Mouse (Mus musculus): ENCODE measurements at regions not wholly inside any gene's neighbourhood (a gene's known extent, or its start where the extent isn't known, plus 50 kb on each side); places are given as distances from the start of the nearest gene placed in this dataset.

DNA sequence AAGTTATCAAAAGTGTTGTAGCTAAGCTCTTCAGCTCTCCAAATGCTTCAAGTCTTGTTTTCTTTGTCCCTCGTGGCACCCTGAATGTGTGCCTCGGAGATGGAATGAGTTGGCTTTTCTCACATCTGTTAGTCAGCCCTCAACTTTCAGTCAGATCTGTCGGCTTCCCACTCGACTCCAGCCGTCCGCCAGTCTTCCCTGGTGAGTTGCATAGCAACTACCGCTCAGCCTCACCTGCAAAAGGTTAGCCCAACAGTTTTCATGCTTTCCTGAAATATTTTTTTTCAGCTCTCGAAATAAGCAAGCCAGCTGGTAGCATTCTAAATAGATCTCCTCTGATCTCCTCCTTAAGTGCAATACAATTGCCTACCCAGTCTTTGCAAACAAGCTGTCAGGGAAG lies 601.2 kb downstream of the Dok5 start:
- DNase-seq (ENCODE audit: low spot score) = no peak

DNA sequence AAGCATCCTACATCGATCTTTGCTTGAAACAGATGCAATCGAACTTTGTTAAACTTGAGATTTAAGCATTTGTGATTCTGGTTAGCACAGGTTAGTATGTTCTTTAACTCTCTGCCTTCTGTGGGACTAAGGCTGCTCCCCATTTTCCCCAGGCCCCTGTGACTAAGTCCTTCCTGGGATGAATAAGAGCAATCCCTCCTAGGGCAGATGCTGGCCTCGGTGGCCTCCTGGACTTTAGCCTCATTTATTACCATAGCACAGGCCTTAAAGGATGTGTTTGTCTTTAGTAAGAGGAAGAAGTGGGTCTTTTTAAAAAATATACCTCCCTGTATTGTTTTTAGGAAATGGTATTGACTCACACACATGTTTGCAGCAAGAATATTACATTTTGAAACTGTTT lies 599.9 kb downstream of the Dok5 start:
- no peak for DNase-seq (ENCODE audit: low spot score)

DNA sequence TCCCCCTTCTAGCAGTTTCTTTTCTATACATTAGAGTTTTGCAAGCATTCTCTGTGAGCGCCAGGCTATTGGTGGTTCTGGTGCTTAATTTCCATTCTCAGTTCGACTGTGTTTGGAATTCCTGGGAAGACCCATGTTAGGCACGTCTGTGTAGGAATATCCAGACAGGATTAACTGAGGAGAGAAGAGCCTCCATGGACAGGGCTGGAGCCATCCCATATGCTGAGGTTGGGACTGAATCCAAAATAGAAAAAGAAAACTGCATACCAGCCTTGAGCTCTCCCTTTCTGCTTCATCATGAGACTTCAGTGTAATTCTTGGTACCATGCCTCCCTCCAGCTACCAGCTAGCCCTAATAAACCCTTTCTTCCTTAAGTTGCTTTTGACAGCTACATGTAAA lies 595.3 kb downstream of the Dok5 start:
- no peak for DNase-seq (ENCODE audit: low spot score)

DNA sequence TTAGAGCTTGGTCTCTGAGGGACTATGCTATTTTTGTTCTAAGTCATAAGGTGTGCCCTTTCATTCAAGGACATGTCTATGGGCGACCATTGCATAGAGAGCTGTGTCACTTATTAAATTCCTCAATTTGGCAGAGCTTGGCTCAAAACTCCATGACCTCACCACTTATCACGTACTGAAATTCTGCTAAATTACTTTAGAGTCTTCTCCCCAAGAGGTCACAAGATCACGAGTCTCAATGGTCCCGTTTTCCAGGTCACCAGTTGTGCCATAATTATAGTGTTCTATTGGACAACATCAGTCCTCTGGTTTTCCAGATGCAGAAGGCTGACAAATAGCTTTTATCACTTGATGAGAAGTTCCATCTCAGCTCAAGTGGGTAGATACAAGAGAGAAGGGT lies 576.9 kb downstream of the Dok5 start:
- DNase-seq (ENCODE audit: low spot score) = no peak

DNA sequence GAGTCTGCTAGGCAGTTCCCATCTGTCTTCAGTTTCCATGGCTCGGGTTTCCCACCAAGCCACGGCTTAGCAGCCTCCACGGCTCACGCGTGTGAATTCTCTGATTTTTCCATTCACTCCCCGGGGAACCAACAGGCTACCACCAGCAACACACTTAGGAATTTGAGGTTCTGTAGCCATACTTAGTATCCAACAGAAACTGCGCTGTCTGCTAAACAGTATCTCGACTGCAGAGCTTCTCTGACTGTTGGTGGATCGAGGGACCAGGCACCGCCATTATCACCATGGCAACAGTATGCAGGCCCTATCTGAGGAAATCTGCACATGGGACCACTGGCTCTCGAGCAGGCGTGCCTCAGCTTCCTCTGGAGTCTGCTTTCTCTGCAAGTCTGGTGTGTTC lies 574.4 kb downstream of the Dok5 start:
- no peak for DNase-seq (ENCODE audit: low spot score)

DNA sequence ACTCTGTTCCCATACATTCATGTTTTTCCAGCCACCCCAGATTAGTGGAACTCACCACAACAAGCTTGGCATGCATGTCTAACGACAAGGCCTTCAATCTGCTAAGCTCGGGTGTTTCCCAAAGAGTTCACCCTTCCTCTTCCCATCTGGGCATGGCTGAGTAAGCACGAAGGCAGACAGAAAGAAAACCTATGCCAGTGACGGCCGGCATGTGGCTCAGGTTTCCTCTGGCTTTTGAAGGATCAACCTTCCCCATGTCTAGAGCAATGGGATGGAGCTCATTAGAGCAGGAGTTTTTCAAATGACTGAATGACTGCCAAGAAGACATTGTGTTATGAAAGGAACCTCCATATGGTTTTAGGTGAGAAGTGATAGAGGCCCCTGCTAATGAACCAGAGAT lies 566.9 kb downstream of the Dok5 start:
- DNase-seq (ENCODE audit: low spot score) = no peak

DNA sequence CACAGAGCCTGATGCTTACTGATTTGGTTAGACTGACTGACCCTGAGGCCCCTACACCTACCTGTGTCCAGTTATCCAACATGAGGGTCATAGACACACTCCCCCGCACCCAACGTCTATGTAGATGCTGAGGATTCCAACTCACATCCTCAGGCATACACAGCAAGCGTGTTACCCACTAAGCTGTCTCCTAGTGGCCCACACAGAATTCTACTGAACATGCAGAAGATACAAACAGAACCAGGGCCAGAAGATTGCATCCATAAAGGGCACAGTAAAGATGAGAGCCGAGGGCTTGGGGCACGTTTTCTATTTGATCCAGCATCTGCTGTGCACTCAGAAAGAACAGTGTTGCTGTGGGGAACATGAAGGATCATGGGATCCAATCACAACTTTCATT lies 564.0 kb downstream of the Dok5 start:
- DNase-seq (ENCODE audit: low spot score) = no peak

DNA sequence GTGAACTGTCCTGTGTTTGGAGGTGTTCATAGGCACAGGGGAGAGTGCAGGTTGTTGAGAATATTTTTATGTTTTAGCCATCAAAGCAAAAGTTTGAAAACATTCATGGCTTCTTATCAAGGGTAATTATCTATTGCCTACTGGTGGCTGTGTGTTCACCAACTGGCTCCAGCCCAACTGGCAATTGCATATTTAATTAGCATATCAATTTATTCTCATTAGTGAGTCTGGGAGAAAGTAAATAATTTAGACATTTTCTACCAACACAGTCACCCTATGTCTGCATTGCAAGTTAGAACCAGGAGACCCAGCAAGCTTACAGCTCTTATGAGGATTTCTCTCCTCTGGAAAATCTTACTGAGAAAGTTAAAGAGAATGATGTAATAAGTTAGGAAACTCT lies 561.0 kb downstream of the Dok5 start:
- no peak for DNase-seq (ENCODE audit: low spot score)

DNA sequence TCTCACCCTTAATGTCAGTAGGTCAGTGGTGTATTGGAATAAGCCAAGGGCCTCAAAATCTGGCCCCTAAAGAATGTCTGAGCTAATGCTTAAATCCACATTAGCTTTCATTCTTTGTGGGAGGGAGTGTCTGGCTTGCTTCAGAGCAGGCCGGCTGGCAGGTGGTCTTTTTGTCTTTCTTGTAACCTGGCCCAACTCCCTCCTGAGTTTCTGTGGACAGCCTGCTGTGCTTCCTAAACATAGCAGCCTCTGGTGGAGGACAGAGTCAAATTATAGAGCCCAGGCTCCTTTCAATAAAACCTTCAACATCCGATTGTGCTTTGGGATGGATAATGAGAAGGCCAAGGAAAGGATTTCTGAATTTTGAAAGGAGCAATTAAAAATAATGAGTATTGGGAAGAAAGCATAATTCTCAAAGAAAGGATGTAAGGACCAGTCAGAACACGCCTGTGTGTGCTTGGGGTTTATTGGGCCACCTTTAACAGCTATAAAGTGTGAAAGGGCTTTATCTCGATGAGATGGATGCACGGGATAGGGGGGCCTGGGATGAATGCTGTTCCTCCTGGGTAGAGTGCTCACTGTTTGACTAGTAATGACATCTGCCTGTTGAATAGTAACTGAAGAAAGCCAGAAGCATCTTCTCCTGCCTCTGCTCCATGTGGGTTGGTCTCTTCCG lies 554.2 kb downstream of the Dok5 start:
- no peak for DNase-seq (ENCODE audit: low spot score)

DNA sequence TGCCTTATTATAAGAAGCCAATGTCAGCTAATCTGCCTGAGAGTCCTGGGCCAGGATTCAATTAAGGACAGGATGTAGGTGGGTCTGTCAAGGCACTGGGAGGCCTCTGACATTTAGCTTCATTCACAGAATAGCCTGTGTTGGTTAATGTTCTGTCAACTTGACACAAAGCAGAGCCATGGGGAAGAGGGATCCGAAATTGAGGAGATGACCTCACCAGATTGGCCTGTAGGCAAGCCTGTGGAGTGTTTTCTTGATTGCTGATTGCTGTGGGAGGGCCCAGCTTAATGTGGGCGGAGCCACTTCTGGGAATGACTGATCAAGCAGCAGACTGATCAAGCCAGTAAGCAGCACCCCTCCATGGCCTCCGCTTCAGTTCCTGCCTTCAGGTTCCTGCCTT lies 548.5 kb downstream of the Dok5 start:
- no peak for DNase-seq (ENCODE audit: low spot score)

DNA sequence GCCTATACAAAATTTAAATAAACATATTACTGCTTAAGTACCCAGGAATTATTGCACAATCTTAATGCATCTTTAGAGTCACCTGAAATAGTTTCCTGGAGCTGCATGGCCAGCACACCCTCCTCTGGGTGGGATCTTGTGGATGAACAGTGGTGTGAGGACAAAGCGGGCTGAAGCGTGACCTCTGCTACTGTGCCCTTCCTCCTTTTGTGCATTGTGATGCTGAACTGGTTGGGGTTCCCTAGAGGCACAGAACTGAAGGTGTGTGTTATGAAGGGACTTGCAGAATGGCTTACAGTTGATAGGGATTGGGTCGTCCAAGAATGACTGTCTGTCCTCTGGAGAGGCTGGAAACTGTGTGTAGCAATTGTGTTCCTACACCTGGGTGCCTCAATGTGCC lies 547.7 kb downstream of the Dok5 start:
- DNase-seq (ENCODE audit: low spot score) = no peak

DNA sequence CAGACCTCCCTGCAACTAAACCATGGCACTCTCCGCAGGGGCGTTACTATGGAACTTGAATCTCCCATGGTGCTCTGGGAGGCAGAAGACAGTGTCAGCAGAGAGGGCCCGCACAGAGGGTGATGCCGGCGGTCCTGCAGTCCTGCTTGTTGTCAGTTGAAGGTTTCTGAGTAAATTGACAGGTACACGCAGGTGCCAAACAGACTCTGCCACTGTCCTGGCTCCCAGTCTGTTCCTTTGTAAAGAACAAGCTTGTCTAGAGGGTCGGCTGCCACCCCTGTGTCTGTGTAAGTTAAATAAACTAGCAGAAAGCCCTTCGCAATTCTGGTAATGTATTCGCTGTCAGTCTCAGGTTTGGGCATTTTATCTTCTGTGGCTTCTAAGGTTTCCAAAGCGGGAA lies 521.6 kb downstream of the Dok5 start:
- DNase-seq (ENCODE audit: low spot score) = no peak

DNA sequence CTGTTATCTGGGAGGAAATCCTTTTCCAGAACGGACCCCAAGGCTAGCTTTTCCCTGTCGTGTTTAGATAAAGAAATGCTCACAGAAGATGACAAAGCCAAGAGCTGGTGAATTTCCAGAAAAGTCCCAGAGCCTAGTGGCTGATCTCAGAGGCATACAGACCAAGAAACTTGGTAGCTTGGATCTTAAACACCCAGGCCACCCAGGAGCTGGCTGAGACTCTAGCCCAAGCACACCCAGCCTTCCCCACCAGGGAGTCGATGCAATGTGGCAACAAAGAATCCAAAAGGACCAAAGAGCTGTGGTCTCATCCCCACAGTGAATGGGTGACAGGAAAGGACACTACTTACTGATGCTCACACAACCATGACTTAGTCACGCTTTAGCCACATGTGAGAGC lies 513.8 kb downstream of the Dok5 start:
- no peak for DNase-seq (ENCODE audit: low spot score)

DNA sequence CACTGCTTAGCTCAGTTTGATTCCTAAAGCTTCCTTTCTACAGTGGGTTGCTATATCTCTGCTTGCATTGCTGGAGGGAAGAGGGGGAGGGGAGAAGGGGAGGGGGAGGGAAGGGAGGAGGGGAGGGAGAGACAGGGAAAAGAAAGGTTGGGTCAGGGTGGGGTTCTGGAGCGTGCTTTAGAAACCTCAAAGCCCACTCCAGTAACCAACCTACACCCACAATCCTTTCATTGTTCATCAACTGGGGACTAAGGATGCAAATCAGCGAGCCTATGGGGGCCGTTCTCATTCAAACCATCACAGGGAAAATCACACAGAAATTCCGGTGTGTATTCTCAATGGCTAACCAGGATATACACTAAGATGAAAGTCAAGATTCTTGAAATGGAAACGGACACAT lies 510.7 kb downstream of the Dok5 start:
- DNase-seq (ENCODE audit: low spot score) = no peak

DNA sequence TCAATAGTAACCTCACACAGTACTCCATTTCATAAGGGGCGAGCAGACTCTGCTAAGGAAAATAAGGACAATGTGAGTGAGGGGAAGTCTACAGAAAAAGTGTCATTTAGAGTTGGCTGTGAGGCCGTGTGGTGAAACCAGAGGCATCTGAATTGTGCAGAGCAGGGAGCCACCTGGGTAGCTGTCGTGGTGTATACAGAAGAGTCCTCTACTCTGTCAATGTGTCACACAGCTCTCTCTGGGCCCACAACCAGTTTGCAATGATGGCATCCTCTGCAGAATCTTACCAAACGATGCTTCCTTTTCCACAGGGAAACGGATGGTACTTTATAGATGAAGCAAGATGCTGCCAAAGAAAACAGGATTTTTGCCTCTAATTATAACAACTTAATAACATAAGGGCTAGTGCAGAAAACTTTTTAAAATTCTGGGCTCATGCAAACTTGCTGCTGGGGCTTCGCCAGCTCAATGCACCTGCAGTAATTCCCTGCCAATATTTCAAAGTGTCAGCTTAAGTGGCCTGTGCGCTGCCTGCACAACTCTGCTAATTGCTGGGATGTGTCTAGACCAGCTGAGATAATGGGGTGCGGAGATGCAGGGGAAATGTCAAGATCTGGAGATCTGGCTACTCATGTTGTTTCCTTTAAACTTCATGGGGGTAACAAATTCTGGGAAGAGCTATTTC lies 505.8 kb downstream of the Dok5 start:
- DNase-seq (ENCODE audit: low spot score) = no peak

DNA sequence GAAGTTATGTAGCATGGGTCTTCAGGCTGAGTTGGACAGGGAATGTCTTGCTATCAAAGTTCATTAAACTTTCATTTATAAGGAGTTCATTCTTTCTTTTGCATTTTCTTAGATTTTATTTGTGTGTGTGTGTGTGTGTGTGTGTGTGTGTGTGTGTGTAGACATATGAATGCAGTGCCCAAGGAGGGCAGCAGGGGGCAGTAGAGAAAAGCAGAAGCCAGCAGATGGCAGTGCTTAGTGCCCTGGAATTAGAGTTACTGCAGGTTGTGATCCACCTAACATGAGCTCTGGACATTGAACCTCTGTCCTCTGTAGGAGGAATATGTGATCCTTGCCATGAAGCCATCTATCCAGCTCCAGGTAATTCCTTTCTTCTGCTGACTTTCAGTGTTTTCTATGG lies 501.2 kb downstream of the Dok5 start:
- no peak for DNase-seq (ENCODE audit: low spot score)

DNA sequence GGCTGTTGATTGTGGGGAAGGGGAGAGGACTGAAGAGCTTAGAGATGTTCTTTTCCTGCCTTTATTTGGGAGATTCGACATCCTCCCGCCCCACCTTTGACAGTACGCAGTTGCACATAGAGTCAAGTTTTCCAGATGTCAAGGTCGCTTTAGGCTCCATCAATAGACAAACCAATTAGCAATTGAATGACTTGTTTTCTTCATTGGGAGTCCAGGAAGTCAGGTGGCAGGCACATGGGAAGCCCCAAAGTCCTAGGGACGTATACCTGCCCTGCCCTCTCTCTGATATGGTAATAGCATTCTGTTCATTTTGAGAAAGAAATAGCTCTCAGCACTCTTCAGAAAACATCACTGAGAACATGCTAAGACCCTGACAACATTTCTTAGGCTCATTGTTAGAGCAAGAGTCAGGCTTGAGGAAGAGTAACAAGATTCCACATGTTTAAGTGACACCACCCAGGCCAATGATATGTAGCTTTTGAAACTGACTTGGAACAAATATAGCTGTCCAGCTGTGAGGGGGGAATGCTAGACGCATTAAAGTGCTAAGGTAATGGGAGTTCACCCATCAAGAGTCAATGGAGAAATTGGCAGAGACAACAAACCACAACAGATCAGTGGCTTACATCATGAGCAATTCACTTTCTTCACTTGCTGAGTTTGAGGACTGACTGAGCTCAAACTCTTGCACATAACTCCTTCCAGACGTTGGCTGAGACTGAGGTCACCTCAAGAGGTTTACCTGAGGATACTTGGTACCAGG lies 499.9 kb downstream of the Dok5 start:
- no peak for DNase-seq (ENCODE audit: low spot score)

DNA sequence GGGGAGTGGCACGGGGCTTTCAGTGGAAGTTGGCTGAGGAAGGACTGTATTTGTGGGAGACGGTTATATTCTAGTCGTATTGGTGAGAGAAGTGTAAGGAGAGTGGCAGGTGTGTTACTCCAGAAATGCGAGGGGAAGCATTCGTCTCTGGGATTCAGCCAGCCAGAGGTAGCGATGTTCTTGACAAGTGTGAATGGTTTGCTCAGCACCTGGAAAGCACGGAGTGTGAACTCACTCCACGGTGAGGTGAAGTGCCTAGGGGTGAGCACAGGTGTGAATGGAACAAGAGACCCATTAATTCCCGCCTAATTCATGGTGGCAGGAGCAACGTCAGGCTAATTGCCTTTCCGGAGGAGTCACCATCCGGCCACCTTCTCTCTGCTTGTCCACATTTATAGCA lies 498.9 kb downstream of the Dok5 start:
- no peak for DNase-seq (ENCODE audit: low spot score)

DNA sequence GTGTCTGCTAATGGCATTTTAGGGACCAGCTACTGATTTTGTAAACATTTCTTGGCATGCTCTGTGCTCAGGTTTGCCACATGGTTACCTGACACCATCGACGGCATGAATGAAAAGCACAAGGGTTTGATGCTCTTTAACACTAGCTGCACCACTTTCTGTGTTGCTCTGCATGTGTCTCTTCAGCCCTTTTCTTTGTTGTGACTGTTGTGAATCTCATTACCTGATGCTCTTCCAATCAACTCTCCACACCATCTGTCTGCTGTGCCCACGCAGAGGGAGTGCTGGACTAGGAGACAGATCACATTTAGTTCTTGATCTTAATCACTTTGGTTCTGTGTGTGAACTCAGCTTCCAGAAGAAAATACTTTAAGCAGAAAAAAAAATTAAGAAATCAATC lies 496.6 kb downstream of the Dok5 start:
- no peak for DNase-seq (ENCODE audit: low spot score)

DNA sequence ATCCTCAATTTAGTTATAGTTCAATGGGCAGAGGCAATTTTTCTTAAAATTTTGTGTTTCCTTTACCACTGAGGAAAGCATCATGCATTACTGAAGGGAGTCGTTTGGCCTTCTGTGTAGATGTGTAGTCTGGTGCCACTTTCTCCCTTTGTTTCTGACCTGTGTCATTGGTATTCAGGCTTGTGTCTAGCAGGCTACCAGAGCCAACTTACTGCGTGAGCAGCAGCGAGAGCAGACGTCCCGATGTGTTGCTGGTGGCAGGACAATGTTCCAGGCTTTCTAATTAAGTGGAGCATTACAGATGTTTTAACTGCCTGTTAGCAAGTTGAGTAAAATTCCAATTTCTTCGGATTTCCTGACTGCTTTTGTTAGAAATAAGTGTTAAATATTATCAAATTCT lies 482.2 kb downstream of the Dok5 start:
- no peak for DNase-seq (ENCODE audit: low spot score)

DNA sequence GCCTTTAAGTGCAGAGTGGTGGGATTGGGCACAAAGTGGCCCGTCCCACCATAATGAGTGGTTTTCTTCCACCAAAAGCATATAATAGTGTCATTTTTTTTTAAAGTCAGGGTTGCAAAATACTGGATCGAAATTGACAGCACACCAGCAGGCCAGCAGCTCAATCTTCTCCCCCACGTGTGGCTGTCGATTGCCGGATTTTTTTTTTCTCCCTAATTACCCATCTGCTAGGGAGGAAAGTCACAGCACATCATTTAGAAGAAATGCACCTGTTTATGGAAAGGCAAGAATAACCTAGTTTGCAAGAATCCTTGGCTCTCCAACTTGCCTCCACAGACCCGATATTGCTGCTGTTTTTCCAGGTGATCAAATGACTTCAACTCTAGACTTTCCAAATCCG lies 464.9 kb downstream of the Dok5 start:
- no peak for DNase-seq (ENCODE audit: low spot score)

DNA sequence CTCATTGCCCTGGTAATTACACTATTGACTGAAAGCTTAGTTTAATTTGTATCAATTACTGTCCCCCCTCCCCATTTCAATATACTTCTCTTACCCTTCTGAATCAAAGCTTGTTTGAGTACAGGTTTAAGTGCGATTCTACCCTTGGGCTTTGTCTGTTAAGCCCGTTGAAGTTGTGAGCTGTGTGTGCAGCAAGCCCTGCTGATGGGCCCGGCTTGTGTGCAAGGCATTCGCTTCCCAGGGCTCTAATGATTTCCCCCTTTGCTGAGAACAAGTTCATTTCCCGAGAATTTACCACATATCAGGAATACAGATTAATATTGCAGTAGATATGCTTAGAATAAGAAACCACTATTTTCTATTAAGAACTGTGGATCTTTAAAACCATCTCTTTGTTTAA lies 460.6 kb downstream of the Dok5 start:
- no peak for DNase-seq (ENCODE audit: low spot score)
